Mouse (Mus musculus) adrenal gland, postnatal 14 days (tissue): ENCODE measurements around the gene Dkc1. TPM values are rescaled to one million over a fixed set of nuclear protein-coding genes. Genes with fewer than 3 reads are reported as not detected.
A peak's percentile ranks its signal among the peaks of the same experiment; 100 is the strongest.

Source experiments
- DNase-seq: peaks from one replicate; pipeline ENCODE4 v3.0.0; 2021; ENCODE audit warnings: mixed read lengths
- long read RNA-seq, 2 experiments: library from polyadenylated mRNA; stranded (forward); transcript quantifications; one replicate each; pipeline ENCODE4 v2.0.0; 2021
- total RNA-seq: library from RNA; stranded (reverse); gene quantifications from 2 replicates; pipeline ENCODE4 v1.2.3, GENCODE M21; 2021

Gene Dkc1
- 45.7 and 57.9 TPM in 2 replicates for total RNA-seq
- long read RNA-seq, experiment 1, transcript Dkc1-201 (15 exons, 2,804 nt), result major isoform, 40 of 53 reads
- long read RNA-seq, experiment 1, partial matches to known transcripts, result 3 of 53 reads
- long read RNA-seq, experiment 1, other reads (novel, unspliced or antisense), result 10 of 53 reads
- long read RNA-seq, experiment 2, transcript Dkc1-201 (15 exons, 2,804 nt), result major isoform, 26 of 35 reads
- long read RNA-seq, experiment 2, partial matches to known transcripts, result 3 of 35 reads
- long read RNA-seq, experiment 2, other reads (novel, unspliced or antisense), result 6 of 35 reads

- DNase-seq, result peak; percentile 95
Measured at GRCm38 (mm10) chrX:75095369-75096162, at the start of gene Dkc1. TSS of gene Dkc1 (plus strand) at chrX:75095854.

- DNase-seq, result no peak
Measured at GRCm38 (mm10) chrX:75045931-75046330, 49.7 kb upstream of the Dkc1 start.

- DNase-seq, result peak; percentile 59
Measured at GRCm38 (mm10) chrX:75046921-75047635, 48.6 kb upstream of the Dkc1 start.

GRCm38 (mm10) chrX:75056120-75056775, 39.4 kb upstream of the Dkc1 start:
- no peak for DNase-seq

- DNase-seq, result no peak
Measured at GRCm38 (mm10) chrX:75082351-75082750, 13.3 kb upstream of the Dkc1 start.

- DNase-seq, result peak; percentile 42
Measured at GRCm38 (mm10) chrX:75083982-75084773, 11.5 kb upstream of the Dkc1 start.

- peak; percentile 68 for DNase-seq
Measured at GRCm38 (mm10) chrX:75084774-75085508, 10.7 kb upstream of the Dkc1 start, which contains the start of gene Gab3. TSS of gene Gab3 (minus strand) at chrX:75085458.

GRCm38 (mm10) chrX:75085654-75086053, 10.0 kb upstream of the Dkc1 start:
- no peak for DNase-seq

GRCm38 (mm10) chrX:75096163-75096770, 613 bp downstream of the Dkc1 start:
- peak; percentile 41 for DNase-seq

GRCm38 (mm10) chrX:75098799-75099198, 3.1 kb downstream of the Dkc1 start:
- no peak for DNase-seq

- DNase-seq, result no peak
Measured at GRCm38 (mm10) chrX:75102293-75102692, 6.6 kb downstream of the Dkc1 start.

GRCm38 (mm10) chrX:75115550-75115949, 19.9 kb downstream of the Dkc1 start:
- no peak for DNase-seq

GRCm38 (mm10) chrX:75125606-75126005, 30.0 kb downstream of the Dkc1 start:
- DNase-seq, result no peak

GRCm38 (mm10) chrX:75126893-75127292, 31.2 kb downstream of the Dkc1 start:
- no peak for DNase-seq

- DNase-seq, result no peak
Measured at GRCm38 (mm10) chrX:75128333-75128980, 32.8 kb downstream of the Dkc1 start.

- no peak for DNase-seq
Measured at GRCm38 (mm10) chrX:75129474-75129873, 33.8 kb downstream of the Dkc1 start.

- peak; percentile 83 for DNase-seq
Measured at GRCm38 (mm10) chrX:75130467-75131160, 35.0 kb downstream of the Dkc1 start, which contains the start of gene Mpp1. TSS of gene Mpp1 (minus strand) at chrX:75131016.

- DNase-seq, result no peak
Measured at GRCm38 (mm10) chrX:75136938-75137337, 41.3 kb downstream of the Dkc1 start.

- no peak for DNase-seq
Measured at GRCm38 (mm10) chrX:75137729-75138128, 42.1 kb downstream of the Dkc1 start.
